Mouse (Mus musculus): ENCODE data around the gene Baiap3. TPM values are rescaled to one million over a fixed set of nuclear protein-coding genes. Genes with fewer than 3 reads are reported as not detected.
"Not testable (repeated sequence)": the region's sequence is repeated elsewhere in the genome, so short reads cannot be mapped to it uniquely, and the experiment has no call there.

Gene Baiap3
- polyA plus RNA-seq, 1 experiment from 2014 or later, result not detected

DNA sequence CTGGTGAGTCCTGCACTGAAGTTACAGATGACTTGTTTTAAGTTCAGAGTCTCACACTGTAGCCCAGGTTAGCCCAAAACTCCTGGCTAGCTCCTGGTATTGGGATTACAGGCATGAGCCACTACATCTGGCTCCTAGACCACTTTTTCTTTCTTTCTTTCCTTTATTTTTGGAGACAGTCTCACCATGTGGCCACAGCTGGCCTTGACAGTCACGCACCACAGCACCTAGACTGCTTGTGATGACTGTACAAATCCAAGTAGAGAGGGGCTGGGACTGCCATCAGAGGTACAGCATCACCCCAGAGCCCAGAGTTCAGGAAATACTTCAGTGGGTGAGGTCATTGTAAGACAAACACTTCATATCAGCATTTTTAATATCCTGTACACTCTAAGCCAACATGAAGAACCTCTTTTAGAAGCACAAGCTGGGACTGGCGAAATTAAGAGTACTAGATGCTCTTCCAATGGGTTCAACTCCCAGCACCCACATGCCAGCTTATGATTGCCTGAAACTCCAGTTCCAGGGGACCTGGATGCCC is 14.7 kb upstream of the Baiap3 start:
- H3K79me2 ChIP-seq (ENCODE audit: inconsistent target), result peaks cover 72% of the 10 kb centered on the region
- 0 out of 2 replicates have a peak overlapping the region, but pooled peaks have one; percentile 97 for H3K4me3 ChIP-seq (ENCODE audit: inconsistent target)
- H3K27ac ChIP-seq, result peak overlapping the region; percentile 76
- peaks cover 41% of the 10 kb centered on the region for H3K36me3 ChIP-seq (ENCODE audit: inconsistent target)
- 86% methylated on average over 2 of the region's 2 CpGs for WGBS (ENCODE audit: missing documents)

DNA sequence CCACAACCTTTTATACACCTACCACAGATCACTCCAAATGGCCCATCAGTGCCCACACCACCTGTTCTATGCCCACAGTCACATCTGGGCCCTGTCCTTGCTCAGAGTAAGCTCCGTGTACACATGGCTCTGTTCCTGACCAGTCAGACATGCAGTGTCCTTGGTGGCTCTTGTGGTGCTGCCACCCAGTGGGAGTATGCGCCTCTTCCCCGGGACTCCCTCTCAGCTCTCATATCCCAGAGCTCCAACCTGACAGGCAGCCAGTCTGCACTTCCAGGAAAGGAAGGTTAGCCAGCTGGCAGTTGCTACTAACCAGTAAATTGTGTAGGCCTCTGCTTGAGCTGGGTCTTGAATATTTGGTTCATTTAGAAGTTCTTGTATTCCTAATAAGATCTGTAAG is 8.3 kb upstream of the Baiap3 start:
- WGBS (ENCODE audit: missing documents), result 81% methylated on average over 3 of the region's 3 CpGs
- peaks cover 72% of the 10 kb centered on the region for H3K36me3 ChIP-seq (ENCODE audit: inconsistent target)
- H3K4me3 ChIP-seq (ENCODE audit: inconsistent target), result no peak overlapping the region
- peaks cover 38% of the 10 kb centered on the region for H3K79me2 ChIP-seq (ENCODE audit: inconsistent target)
- no peak overlapping the region for H3K27ac ChIP-seq

DNA sequence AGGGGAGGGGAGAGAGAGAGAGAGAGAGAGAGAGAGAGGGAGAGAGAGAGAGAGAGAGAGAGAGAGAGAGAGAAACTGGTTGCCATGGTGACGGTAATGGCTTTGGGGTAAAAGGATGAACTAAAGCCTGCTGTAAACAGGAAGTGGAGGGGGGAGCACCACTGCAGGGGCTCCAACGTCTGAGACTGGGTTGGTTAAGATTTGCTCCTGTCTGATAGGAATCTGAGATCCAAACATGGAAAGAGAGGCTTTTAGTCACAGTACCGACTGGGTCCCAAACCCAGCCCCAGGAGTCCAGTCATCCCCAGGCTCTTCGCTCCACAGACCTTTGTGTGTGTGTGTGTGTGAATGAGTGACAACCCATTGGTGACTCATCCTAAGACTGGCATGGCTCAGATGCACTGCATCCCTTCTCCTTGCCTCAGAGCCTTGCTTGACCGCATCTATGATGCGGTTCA is 1.7 kb upstream of the Baiap3 start:
- Histone ChIP-seq H3K4me3 (ENCODE audit: inconsistent target) (no peak overlapping the region), H3K27ac (no peak overlapping the region), H3K36me3 (ENCODE audit: inconsistent target) (peaks cover 6% of the 10 kb centered on the region), H3K79me2 (ENCODE audit: inconsistent target) (no peaks in the 10 kb centered on the region)
- 49% methylated on average over 5 of the region's 6 CpGs for WGBS (ENCODE audit: missing documents)

DNA sequence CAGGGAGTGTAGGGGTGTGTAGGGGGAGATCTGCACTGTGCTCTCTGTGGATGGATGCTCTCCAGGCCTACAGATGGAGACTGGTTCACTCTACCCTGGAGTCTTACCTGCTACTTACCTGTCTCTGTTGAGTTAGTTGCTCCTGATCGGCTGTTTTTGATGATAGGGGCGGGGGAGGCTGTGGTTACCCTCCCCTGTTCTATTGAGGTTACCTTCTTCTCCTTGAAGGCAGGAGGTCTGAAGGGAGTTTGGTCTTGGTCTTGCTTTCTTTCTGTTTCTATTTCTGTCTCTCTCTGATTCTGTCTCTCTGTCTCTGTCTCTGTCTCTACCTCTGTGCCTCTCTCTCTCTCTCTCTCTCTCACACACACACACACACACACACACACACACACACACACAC is 1.1 kb downstream of the Baiap3 start:
- no peak overlapping the region for H3K27ac ChIP-seq
- H3K4me3 ChIP-seq (ENCODE audit: inconsistent target), result no peak overlapping the region
- H3K36me3 ChIP-seq (ENCODE audit: inconsistent target), result no peaks in the 10 kb centered on the region
- 35% methylated on average over 2 of the region's 2 CpGs for WGBS (ENCODE audit: missing documents)
- H3K79me2 ChIP-seq (ENCODE audit: inconsistent target), result no peaks in the 10 kb centered on the region

DNA sequence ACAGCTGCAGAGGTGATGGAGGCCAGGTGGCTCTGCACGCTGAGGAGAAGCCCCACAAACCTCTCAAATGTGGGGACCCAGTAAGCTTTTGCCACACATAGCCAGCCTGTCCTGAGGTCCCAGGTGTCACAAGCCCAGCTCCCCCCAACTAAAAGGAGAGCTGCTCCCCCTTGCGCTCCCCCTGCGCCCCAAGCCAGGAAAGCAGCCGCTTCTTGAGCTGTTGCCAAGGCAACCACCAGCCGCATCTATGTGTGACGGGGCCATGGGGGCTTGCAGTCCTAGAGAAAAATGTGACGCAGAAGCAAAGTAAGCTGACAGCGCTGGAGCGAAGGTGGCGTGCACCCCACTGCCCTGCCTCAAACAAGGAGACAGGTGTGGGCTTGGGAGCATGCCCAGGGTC is 2.4 kb downstream of the Baiap3 start:
- WGBS (ENCODE audit: missing documents), result 51% methylated on average over 10 of the region's 10 CpGs
- H3K27ac ChIP-seq, result no peak overlapping the region
- H3K79me2 ChIP-seq (ENCODE audit: inconsistent target), result no peaks in the 10 kb centered on the region

DNA sequence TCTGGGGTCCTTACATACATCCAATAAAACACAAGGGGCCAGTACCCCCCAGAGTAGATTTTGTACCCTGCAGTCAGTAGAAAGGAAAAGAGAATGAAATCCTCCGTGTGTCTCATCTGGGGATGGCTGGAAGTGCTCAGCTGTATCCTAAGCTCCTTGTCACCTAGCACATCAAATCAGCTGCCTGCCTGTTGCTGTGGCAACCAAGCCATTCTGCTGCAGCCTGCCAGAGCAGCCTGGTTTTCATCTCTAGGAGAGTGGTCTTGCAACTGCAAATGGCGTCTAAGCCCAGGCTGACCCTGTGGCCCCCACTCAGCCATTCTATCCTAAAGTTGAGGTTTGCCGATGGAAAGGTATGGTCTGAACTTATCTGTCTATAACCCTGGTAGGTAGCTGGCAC is 3.5 kb downstream of the Baiap3 start:
- no peaks in the 10 kb centered on the region for H3K36me3 ChIP-seq (ENCODE audit: inconsistent target)
- H3K4me3 ChIP-seq (ENCODE audit: inconsistent target), result no peak overlapping the region
- H3K79me2 ChIP-seq (ENCODE audit: inconsistent target), result no peaks in the 10 kb centered on the region
- 87% methylated on average over 3 of the region's 3 CpGs for WGBS (ENCODE audit: missing documents)
- no peak overlapping the region for H3K27ac ChIP-seq

More for the DNA sequence above, 2.4 kb downstream of the Baiap3 start:
- H3K4me3 ChIP-seq (ENCODE audit: inconsistent target), result no peak overlapping the region
- no peaks in the 10 kb centered on the region for H3K36me3 ChIP-seq (ENCODE audit: inconsistent target)

DNA sequence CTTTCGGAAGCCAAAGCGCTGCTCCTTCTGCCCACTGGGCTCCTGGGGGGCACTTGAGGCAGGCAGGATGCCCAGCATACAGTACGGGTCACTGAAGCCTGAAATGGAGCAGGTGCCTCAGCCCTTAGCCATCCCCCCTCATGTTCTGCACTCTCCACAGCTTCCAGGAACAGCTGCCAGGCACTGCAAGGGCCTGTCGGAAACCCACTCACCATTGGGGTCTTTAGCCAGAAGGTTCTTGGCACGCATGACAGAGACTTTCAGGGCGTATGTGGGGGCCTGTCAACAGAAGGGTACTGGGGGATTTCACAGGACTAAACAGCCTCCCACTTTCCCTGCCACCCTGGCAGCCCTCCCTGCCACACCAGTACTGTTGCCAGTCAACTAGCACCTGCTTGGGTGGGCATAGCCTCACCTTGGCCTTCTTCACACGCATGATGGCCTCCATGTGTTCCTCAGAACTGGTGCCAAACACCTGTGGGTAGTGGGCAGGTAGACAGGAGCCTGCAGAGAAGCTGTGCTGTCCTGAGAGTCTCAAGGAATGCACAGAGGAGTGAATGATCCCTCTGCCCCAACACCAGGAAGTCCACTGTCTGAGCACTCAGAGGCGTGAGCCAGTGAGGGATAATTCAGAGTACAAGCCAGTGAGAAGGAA is 5.9 kb downstream of the Baiap3 start:
- no peaks in the 10 kb centered on the region for H3K36me3 ChIP-seq (ENCODE audit: inconsistent target)
- no peak overlapping the region for H3K27ac ChIP-seq
- WGBS (ENCODE audit: missing documents), result 89% methylated on average over 7 of the region's 8 CpGs
- H3K4me3 ChIP-seq (ENCODE audit: inconsistent target), result no peak overlapping the region
- H3K79me2 ChIP-seq (ENCODE audit: inconsistent target), result no peaks in the 10 kb centered on the region

DNA sequence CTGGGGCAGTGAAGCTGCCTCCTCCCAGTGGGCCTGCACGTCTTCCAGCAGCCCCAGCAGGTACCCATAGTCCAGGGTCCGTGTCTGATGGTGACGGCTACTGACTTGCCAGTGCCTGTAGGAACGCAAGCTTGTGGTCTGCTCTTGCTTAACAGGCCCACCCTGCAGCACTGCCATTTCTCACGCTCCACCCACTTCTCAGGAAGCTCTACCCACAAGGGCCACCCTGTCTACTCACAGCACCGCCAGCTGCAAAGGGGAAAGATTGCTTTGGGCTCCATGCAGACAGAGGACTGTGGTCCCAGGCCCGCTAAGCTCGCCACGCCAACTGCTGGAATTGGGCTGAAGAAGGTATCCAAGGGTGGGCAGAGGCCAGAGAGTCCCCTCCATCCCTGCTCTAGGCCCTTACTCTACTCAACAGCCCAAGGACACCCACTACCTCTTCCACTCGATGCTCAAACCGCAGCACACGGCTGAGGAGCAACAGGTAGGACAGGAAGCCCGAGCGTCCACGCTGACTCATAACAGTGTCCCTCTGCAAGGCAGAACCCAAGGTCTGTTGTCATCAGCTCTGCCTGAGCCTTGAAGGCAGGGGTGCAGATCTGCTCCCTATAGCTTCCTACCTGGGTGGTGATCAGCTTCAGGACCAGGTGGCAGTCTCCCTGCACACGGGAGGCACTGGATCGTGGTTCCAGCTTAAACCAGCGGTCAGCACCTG is 8.0 kb downstream of the Baiap3 start:
- Histone ChIP-seq H3K4me3 (ENCODE audit: inconsistent target) (no peak overlapping the region), H3K36me3 (ENCODE audit: inconsistent target) (peaks cover 2% of the 10 kb centered on the region; the same call in 1 of the 2 replicates), H3K27ac (no peak overlapping the region), H3K79me2 (ENCODE audit: inconsistent target) (no peaks in the 10 kb centered on the region)
- 11% methylated on average over 18 of the region's 18 CpGs for WGBS (ENCODE audit: missing documents)

DNA sequence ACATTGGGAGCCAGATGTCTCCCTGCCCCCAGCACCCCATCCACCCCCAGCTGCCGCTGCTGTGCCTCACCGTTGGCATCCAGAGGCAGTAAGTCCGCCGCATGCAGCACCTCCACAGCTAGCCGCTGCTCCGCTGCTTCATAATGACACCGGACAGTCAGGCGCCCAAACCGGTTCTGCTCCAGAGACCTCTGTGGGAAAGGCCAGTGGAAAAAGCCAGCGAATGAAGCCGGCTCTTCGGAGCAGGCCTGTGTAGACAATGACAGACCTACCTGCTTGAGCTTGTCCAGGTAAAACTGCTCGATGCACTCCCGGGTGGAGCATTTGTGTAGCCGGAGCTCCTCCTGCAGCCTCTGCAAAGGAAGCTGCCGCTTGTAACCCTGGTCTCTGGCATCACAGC is 11.9 kb downstream of the Baiap3 start:
- H3K79me2 ChIP-seq (ENCODE audit: inconsistent target), result peaks cover 14% of the 10 kb centered on the region
- no peak overlapping the region for H3K4me3 ChIP-seq (ENCODE audit: inconsistent target)
- H3K36me3 ChIP-seq (ENCODE audit: inconsistent target), result peaks cover 9% of the 10 kb centered on the region; the same call in 1 of the 2 replicates
- no peak overlapping the region for H3K27ac ChIP-seq
- WGBS (ENCODE audit: missing documents), result 92% methylated on average over 15 of the region's 16 CpGs

DNA sequence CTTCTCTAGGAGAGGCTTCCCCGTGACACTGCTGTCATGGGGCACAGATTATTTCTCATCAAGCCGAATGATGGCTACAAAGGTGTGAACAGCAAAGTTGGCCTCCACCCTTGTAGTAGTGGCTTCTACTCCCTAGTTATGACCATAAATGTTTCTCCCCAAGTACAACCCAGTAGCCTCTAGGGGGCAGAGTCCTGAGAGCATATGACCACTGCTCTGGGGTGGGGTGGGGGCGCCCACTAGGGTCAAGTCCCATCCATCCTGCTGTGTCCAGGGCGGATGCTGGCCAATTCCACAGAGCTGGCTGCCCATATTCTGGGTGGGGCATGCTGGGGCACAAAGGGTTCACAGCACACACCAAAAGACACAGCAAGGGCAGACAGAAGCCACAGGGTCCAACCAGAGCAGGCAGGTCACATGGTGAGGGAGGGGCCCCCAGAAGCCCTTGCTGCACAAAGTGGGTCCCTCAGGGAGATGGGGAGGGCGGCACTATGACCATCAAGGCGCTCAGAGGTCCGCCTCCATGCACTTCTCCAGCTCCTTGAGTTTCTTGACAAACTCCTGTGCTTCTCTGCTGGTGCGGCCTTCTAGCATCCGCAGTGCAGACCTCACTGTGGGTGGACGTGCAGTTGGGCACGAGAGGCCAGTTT is 12.9 kb downstream of the Baiap3 start:
- Histone ChIP-seq H3K27ac (no peak overlapping the region), H3K36me3 (ENCODE audit: inconsistent target) (peaks cover 9% of the 10 kb centered on the region; the same call in 1 of the 2 replicates)
- WGBS (ENCODE audit: missing documents), result 96% methylated on average over 11 of the region's 11 CpGs

DNA sequence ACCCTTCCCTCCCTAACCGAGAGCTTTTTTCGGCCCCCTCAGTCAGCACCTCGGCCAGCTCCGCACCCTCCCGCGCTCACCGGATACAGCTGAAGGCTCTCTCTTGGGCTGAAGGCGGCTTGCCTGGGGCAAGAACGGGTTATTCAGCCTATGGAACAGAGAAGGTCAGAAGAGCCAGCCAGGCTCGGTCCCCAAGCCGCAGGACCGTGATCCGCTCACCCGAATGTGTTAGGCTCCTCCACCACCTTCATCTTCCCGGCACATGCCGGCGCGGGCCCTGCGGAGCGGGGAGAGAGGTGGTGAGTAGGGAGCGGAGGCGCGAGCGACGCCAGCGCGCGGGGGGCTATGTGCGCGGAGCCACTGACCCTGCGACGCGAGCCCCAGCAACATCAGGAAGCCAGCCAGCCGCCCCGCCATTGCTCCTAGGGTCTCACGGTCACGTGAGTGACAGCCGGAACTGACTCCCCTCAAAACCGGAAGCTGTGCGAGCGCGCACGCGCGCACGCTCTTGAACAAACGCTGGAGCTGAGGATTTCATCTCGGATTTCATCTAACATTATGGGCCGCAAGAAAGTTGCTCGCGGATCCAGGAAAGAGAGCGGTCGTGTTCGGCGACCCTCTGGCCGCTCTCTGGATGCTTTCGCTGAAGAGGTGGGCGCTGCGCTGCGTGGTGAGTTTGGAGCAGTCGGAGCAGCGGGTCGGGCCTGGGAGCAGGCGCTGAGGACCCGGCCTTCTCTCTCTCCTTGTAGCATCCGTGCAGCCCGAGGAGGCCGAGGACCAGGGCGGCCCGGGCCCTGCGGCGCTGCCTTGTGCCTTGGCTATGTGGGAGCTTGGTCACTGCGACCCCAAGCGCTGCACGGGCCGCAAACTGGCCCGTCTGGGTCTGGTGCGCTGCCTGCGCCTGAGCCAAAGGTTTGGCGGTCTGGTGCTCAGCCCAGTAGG is 16.2 kb downstream of the Baiap3 start, which contains the start of the genes Gnptg and Tsr3:
Gene Gnptg (minus strand): TSS at position 430 of the 942 bp plus-strand sequence.
Gene Tsr3 (plus strand): TSS at position 476 of the 942 bp plus-strand sequence.
- Histone ChIP-seq H3K27ac (no peak within 1 kb of the TSS), H3K4me3 (ENCODE audit: inconsistent target) (peak within 1 kb of the TSS; percentile 62), H3K79me2 (ENCODE audit: inconsistent target) (peaks cover 14% of the 10 kb centered on the region), H3K36me3 (ENCODE audit: inconsistent target) (peaks cover 15% of the 10 kb centered on the region; the same call in 1 of the 2 replicates)
- WGBS (ENCODE audit: missing documents), result 1% methylated on average over 80 of the region's 80 CpGs

More for the DNA sequence above, 12.9 kb downstream of the Baiap3 start:
- Histone ChIP-seq H3K4me3 (ENCODE audit: inconsistent target) (no peak overlapping the region), H3K79me2 (ENCODE audit: inconsistent target) (peaks cover 14% of the 10 kb centered on the region)

DNA sequence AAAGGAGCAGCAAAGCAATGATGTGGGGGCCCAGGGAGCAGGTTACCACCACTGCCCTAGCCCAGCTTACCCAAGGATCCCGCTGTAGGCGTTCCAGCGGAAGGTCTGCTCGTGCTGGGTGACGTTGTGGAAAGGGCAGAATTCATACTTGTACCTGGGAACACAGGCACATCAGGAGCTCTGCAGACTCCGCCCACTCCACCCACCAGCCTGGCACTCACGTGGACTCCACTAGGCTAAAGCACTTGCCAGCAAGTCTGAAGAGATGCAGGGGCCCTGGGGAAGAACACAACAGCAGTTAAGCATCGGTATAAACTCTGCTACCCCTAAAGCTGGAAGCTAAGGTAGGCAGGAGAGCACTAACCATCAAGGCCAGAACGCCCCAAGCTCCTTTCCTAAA is 20.5 kb downstream of the Baiap3 start:
- Histone ChIP-seq H3K36me3 (ENCODE audit: inconsistent target) (peaks cover 20% of the 10 kb centered on the region; the same call in 1 of the 2 replicates), H3K79me2 (ENCODE audit: inconsistent target) (peaks cover 3% of the 10 kb centered on the region), H3K4me3 (ENCODE audit: inconsistent target) (no peak overlapping the region), H3K27ac (no peak overlapping the region)
- 93% methylated on average over 9 of the region's 9 CpGs for WGBS (ENCODE audit: missing documents)

DNA sequence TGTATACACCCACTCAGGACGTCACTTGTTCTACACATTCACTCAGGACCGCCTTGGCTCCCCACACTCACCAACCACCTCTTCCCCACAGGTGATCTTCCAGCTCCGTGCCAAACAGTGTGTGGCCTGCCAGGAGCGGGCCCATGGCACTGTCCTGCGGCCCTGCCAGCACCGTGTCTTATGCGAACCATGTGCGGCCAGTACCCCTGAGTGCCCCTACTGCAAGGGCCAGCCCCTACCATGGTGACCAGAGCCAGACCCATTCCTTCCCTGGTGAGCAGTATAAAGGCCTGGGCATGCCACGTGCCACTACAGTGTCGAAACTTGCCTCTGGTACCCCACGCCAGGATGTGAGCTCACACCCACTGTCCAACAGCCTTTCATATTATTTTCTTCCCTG is 24.5 kb downstream of the Baiap3 start:
- H3K36me3 ChIP-seq (ENCODE audit: inconsistent target), result peaks cover 25% of the 10 kb centered on the region; the same call in 1 of the 2 replicates
- 89% methylated on average over 3 of the region's 11 CpGs for WGBS (ENCODE audit: missing documents)
- not testable (repeated sequence) for H3K27ac ChIP-seq; H3K79me2 ChIP-seq (ENCODE audit: inconsistent target); H3K4me3 ChIP-seq (ENCODE audit: inconsistent target)

Measured in macrophage (primary cell).